Mouse (Mus musculus): ENCODE results near the gene Olfr1340. TPM values are rescaled to one million over a fixed set of nuclear protein-coding genes. Genes with fewer than 3 reads are reported as not detected.

The Olfr1340 gene
- not detected in 2 replicates for polyA plus RNA-seq (2012; rRNA removed)

DNA sequence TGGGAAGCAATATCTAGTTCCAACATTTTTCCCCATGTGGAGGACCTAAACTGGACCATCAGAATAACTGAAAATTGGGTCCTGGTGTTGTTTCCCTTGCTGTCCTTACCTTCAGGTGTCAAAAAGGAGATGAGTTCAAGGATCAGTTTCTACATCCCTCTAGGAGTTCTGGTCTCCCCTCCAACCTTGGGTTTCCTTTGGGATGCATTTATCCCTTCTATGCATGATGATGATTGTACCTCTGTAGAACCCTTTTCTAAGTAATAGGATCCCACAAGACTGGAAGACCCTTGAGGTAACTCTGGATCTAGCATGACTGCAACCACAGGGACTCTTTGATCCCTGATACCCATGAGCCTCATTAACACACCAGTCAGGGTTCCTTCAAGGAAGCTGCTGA, at the start of gene Olfr1340:
TSS of gene Olfr1340 (plus strand) at position 301 of the 400 bp plus-strand sequence.
- Histone ChIP-seq H3K4me1 (ENCODE audit: control insufficient read depth, insufficient read depth, low read length) (no peaks in the 10 kb centered on the region), H3K4me3 (ENCODE audit: insufficient read depth, low read length) (no peak within 1 kb of the TSS), H3K27ac (ENCODE audit: insufficient read depth, low read length) (no peak within 1 kb of the TSS)
- TF ChIP-seq CTCF (IDR thresholded peaks at IDR 0.05; ENCODE audit: extremely low read depth, insufficient read depth, low read length), result no peak
- no peak for TF ChIP-seq POLR2A (IDR thresholded peaks at IDR 0.05; ENCODE audit: extremely low read depth, insufficient read depth, low read length)

DNA sequence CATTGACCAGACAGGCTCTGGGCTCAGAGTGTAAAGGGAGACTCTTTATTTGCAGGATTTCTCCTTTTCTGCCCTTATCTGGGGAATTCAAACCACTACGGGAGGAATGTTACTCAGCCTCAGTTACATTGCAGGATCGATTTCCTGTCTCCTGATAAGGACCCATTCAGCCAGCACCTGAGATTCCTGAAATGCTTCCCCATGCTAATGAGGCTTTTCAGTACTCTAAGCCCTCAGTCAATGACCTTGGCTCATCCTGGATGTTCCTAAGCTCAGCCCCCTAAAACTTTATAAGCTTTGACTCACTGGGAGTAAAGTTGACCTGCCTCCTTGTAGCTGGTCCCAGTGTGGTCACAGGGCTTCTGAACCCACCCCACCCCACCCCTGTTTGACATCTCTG, 32.9 kb upstream of the Olfr1340 start:
- H3K4me3 ChIP-seq (ENCODE audit: insufficient read depth, low read length), result no peak overlapping the region
- TF ChIP-seq POLR2A (IDR thresholded peaks at IDR 0.05; ENCODE audit: extremely low read depth, insufficient read depth, low read length) (no peak), CTCF (IDR thresholded peaks at IDR 0.05; ENCODE audit: extremely low read depth, insufficient read depth, low read length) (no peak)
- H3K27ac ChIP-seq (ENCODE audit: insufficient read depth, low read length), result no peak overlapping the region
- no peaks in the 10 kb centered on the region for H3K4me1 ChIP-seq (ENCODE audit: control insufficient read depth, insufficient read depth, low read length)

DNA sequence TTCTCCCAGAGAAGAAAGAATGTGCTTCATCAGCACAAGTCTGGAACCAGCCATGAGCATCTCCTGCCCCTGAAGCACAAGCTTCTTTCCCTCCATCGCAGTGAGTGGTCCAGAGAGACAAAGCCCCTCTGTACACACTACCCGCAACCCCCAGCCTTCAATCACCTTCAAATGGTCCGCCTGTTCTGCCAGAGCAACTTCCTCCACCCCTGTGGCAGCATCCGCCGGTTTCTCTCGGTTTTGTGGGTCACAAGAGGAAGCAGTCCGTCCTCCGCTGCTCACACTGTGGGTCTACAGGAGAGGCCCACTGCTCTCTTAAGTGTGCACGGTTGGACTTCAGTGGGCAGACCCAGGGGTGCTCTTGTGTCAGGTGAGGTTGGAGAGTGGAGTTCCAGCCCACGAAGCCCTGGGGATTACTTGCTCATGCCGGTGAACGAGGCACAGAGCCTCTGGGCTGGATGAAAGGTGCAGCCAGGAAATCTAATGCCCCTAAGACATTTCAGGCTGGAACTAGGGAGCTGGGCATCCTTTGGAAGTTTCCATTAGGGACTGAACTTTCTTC, 27.4 kb upstream of the Olfr1340 start, which contains the start of gene Olfr1342:
TSS of gene Olfr1342 (minus strand) at position 345 of the 562 bp plus-strand sequence.
- no peak within 1 kb of the TSS for H3K27ac ChIP-seq (ENCODE audit: insufficient read depth, low read length)
- TF ChIP-seq CTCF (IDR thresholded peaks at IDR 0.05; ENCODE audit: extremely low read depth, insufficient read depth, low read length) (no peak), POLR2A (IDR thresholded peaks at IDR 0.05; ENCODE audit: extremely low read depth, insufficient read depth, low read length) (no peak)
- H3K4me3 ChIP-seq (ENCODE audit: insufficient read depth, low read length), result no peak within 1 kb of the TSS
- no peaks in the 10 kb centered on the region for H3K4me1 ChIP-seq (ENCODE audit: control insufficient read depth, insufficient read depth, low read length)

DNA sequence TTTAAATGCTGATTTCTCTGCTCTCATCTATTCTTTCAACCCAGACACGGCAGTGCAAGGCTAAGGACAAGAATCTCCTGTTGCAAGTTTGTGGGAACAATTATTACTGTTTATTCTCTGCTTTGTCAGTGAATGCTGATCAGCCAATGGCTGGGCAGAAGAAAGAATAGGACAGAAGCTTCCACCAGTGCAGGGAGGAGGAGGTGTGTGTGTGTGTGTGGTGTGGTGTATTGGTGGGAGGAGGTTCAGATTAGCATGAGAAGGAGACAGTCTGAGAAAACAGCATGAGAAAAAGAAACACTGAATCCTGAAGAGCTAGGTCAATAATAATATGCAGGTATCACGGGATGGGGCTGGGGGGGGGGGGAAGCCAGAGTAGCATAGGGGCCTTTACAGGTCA, 26.1 kb upstream of the Olfr1340 start:
- Histone ChIP-seq H3K4me3 (ENCODE audit: insufficient read depth, low read length) (no peak overlapping the region), H3K4me1 (ENCODE audit: control insufficient read depth, insufficient read depth, low read length) (no peaks in the 10 kb centered on the region), H3K27ac (ENCODE audit: insufficient read depth, low read length) (no peak overlapping the region)
- no peak for TF ChIP-seq POLR2A (IDR thresholded peaks at IDR 0.05; ENCODE audit: extremely low read depth, insufficient read depth, low read length)
- no peak for TF ChIP-seq CTCF (IDR thresholded peaks at IDR 0.05; ENCODE audit: extremely low read depth, insufficient read depth, low read length)

DNA sequence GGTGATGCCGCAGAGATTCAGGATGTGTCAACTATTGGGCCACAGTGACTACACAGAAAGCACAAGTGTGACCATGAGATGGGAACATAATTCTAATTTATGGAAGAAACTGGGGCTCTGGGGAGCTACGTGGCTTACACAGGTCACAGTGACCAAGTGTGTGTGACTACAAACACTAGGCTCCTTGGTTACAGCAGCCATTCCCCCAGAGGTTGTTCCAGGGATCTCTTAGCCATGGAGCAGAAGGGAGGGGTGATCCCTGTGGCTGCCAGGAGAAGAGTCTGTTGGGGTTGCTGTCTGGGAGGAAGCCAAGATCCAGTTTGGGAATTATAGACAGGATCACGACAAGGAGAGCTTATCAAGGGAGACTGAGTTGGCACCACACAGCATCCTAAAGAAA, 16.7 kb upstream of the Olfr1340 start, which contains the start of gene Olfr1341:
TSS of gene Olfr1341 (plus strand) at position 301 of the 400 bp plus-strand sequence.
- Histone ChIP-seq H3K4me3 (ENCODE audit: insufficient read depth, low read length) (no peak within 1 kb of the TSS), H3K27ac (ENCODE audit: insufficient read depth, low read length) (no peak within 1 kb of the TSS), H3K4me1 (ENCODE audit: control insufficient read depth, insufficient read depth, low read length) (no peaks in the 10 kb centered on the region)
- TF ChIP-seq POLR2A (IDR thresholded peaks at IDR 0.05; ENCODE audit: extremely low read depth, insufficient read depth, low read length) (no peak), CTCF (IDR thresholded peaks at IDR 0.05; ENCODE audit: extremely low read depth, insufficient read depth, low read length) (no peak)

DNA sequence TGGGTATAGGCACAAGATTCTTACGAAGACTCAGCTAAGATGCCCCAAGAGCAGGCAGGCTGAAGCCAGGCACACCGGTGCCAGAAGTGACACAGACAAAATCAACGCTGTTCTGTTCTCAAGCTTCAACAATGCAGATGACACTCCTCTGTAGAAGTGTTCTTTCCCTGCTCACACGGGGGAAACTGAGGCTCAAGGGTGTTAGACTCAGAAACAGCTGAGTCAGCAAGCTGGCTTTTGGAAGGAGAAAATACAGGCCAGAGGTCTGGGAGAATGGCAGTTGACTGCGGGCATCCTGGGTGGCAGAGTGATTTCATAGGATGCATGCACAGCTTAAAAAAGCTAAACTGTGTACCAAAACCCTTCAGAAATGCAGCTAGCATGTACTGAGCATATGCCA, 11.9 kb upstream of the Olfr1340 start:
- Histone ChIP-seq H3K4me1 (ENCODE audit: control insufficient read depth, insufficient read depth, low read length) (no peaks in the 10 kb centered on the region), H3K4me3 (ENCODE audit: insufficient read depth, low read length) (no peak overlapping the region), H3K27ac (ENCODE audit: insufficient read depth, low read length) (no peak overlapping the region)
- no peak for TF ChIP-seq CTCF (IDR thresholded peaks at IDR 0.05; ENCODE audit: extremely low read depth, insufficient read depth, low read length)
- no peak for TF ChIP-seq POLR2A (IDR thresholded peaks at IDR 0.05; ENCODE audit: extremely low read depth, insufficient read depth, low read length)

DNA sequence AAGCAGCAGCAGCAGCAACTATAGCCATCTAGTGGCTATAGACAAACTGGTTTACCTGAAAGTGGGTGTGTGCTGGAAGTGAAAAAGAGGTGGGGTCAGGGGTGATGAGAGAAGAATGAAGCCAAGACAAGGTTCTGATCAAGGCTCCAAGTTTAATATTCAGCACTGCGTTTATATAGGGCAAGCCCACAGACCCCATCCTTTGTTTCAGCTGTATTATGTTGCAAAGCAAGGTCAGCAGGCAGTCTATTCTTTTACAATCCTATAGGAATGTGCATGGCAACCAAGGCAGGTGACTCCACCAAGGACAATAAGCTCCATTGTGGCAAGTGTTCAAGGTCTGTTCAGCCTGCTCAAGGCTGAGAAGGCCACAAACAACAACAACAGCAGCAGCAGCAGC, 8.3 kb upstream of the Olfr1340 start:
- TF ChIP-seq CTCF (IDR thresholded peaks at IDR 0.05; ENCODE audit: extremely low read depth, insufficient read depth, low read length) (no peak), POLR2A (IDR thresholded peaks at IDR 0.05; ENCODE audit: extremely low read depth, insufficient read depth, low read length) (no peak)
- Histone ChIP-seq H3K4me1 (ENCODE audit: control insufficient read depth, insufficient read depth, low read length) (no peaks in the 10 kb centered on the region), H3K4me3 (ENCODE audit: insufficient read depth, low read length) (no peak overlapping the region), H3K27ac (ENCODE audit: insufficient read depth, low read length) (no peak overlapping the region)

DNA sequence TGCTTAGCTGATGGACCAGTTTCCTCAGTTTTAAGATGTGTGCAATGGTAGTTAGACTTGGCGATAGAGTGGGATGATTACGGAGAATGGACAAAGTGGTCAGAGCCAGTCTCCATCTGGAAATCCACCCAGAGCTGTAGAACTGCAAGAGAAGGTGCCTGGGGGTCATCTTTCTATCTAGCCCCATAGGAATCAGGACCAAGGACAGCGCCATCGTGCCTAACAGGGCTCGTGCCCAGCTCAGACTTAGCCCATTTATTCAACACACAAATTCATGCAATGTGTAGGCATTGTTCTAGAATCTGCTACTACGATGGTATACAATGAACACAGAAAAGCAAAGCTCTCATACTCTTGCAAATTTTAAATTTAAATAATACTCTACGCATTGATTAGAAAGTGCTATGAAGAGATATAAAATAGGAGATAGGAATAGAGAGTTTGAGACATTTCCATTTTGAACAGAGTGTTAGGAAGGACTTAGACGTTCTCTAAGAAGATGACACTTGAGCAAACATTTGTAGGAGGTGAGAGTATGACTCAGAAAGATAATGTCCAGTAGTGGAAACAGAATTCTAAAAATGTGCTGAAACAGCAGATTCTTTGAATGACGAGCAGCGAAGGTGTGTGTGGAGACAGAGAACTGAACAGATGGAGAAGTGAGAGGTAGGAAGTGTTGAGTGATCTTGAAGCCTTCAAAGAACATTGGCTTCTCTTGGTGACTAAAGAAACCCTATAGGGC, 2.0 kb downstream of the Olfr1340 start:
- H3K4me1 ChIP-seq (ENCODE audit: control insufficient read depth, insufficient read depth, low read length), result no peaks in the 10 kb centered on the region
- no peak for TF ChIP-seq POLR2A (IDR thresholded peaks at IDR 0.05; ENCODE audit: extremely low read depth, insufficient read depth, low read length)
- TF ChIP-seq CTCF (IDR thresholded peaks at IDR 0.05; ENCODE audit: extremely low read depth, insufficient read depth, low read length), result no peak
- H3K27ac ChIP-seq (ENCODE audit: insufficient read depth, low read length), result no peak overlapping the region
- H3K4me3 ChIP-seq (ENCODE audit: insufficient read depth, low read length), result no peak overlapping the region

DNA sequence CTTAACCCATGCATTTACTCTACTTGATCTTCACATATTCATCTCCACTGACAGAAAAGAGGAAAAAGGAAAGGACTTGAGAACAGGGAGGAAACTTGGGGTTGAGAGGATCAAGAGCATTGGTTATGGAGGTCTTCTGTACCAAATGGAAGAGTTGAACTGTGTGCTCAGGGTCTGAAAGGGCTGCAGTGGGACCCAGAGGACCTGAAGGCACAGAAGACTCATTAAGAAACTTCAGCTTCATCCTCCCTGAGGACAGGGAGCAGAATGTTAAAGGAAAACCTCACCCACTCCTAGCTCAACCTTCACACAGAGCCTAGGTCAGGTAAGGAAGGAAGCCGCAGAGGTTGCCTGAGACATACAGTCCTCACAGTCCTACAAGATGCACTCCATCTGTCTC, 11.9 kb downstream of the Olfr1340 start, which contains the start of gene Olfr1339:
TSS of gene Olfr1339 (plus strand) at position 301 of the 400 bp plus-strand sequence.
- Histone ChIP-seq H3K4me3 (ENCODE audit: insufficient read depth, low read length) (no peak within 1 kb of the TSS), H3K4me1 (ENCODE audit: control insufficient read depth, insufficient read depth, low read length) (no peaks in the 10 kb centered on the region), H3K27ac (ENCODE audit: insufficient read depth, low read length) (no peak within 1 kb of the TSS)
- no peak for TF ChIP-seq CTCF (IDR thresholded peaks at IDR 0.05; ENCODE audit: extremely low read depth, insufficient read depth, low read length)
- no peak for TF ChIP-seq POLR2A (IDR thresholded peaks at IDR 0.05; ENCODE audit: extremely low read depth, insufficient read depth, low read length)

DNA sequence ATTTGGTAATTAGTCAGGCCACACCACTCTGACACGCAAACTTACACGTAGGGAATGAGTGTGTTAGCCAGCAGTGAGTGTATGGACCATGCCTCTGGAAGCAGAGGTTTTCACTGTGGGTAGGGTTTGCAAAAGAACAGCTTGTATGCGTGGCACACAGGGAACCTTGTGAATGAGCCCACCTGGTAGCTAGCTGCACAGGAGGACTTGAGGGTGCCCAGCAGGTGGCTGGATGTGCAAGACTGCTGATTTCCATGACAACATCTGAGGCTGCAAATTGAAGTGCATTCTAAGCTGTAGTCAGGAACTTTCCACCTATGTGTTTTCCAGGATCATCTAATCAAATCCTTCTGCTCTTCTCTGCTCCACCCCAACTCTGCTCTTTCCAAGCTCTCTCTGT, 19.6 kb downstream of the Olfr1340 start:
- TF ChIP-seq CTCF (IDR thresholded peaks at IDR 0.05; ENCODE audit: extremely low read depth, insufficient read depth, low read length) (no peak), POLR2A (IDR thresholded peaks at IDR 0.05; ENCODE audit: extremely low read depth, insufficient read depth, low read length) (no peak)
- H3K27ac ChIP-seq (ENCODE audit: insufficient read depth, low read length), result no peak overlapping the region

More for the DNA sequence above, 19.6 kb downstream of the Olfr1340 start:
- H3K4me1 ChIP-seq (ENCODE audit: control insufficient read depth, insufficient read depth, low read length), result no peaks in the 10 kb centered on the region
- H3K4me3 ChIP-seq (ENCODE audit: insufficient read depth, low read length), result no peak overlapping the region
